8 mouse cellular contexts compared by ENCODE assay signal in genomic region chr4:98925250-98925781, GRCm38 (mm10). TPM values are rescaled to one million over a fixed set of nuclear protein-coding genes. Genes with fewer than 3 reads are reported as not detected.
DNase-seq lines count a peak whose midpoint lies in the region; ATAC-seq and TF ChIP-seq lines count a peak whose summit lies in the region.

No protein-coding gene starts in this region.

- no peak for DNase-seq in heart, postnatal 25 days (ENCODE audit: low spot score)
- DNase-seq in forebrain, postnatal 0 days = no peak
- no peak for DNase-seq in layer of hippocampus, postnatal 25 days (ENCODE audit: extremely low spot score in 1 of 2, low spot score in 1 of 2)
- no peak for DNase-seq in left cerebral cortex, postnatal 10 days (ENCODE audit: extremely low spot score in 1 of 2, low spot score in 2 of 2)
- DNase-seq in thymus, postnatal 14 days = no peak

- WGBS in heart, embryonic 11.5 days (ENCODE audit: insufficient replicate concordance) = 27% methylated on average over 6 of the region's 6 CpGs
- 14% methylated on average over 6 of the region's 6 CpGs for WGBS in forebrain, postnatal 0 days
- 17% methylated on average over 6 of the region's 6 CpGs for WGBS in macrophage (ENCODE audit: missing documents)

- no peak for ATAC-seq in heart, embryonic 11.5 days (replicated peaks; ENCODE audit: insufficient number of reproducible peaks, low FRiP score, low TSS enrichment)
- ATAC-seq in forebrain, postnatal 0 days = no peak

- no peaks in the 10 kb centered on the region for H3K27me3 ChIP-seq in heart, embryonic 11.5 days (ENCODE audit: control insufficient read depth, insufficient read depth, low read length)
- no peaks in the 10 kb centered on the region for H3K27me3 ChIP-seq in C2C12 (ENCODE audit: control insufficient read depth, insufficient read depth, insufficient read length)
- no peaks in the 10 kb centered on the region for H3K27me3 ChIP-seq in forebrain, postnatal 0 days (ENCODE audit: insufficient read depth, low read length)

- peaks cover 12% of the 10 kb centered on the region for H3K4me1 ChIP-seq in heart, embryonic 11.5 days (ENCODE audit: control insufficient read depth, insufficient read depth, low read length)
- peaks cover 9% of the 10 kb centered on the region; the same call in 1 of the 2 replicates for H3K4me1 ChIP-seq in forebrain, postnatal 0 days (ENCODE audit: insufficient read depth)

- peak overlapping the region; percentile 58 for H3ac ChIP-seq in C2C12 (ENCODE audit: control insufficient read depth, insufficient read length, low read depth)

- peak overlapping the region; percentile 67 for H3K9ac ChIP-seq in heart, embryonic 11.5 days (ENCODE audit: low read depth, low read length)
- H3K9ac ChIP-seq in forebrain, postnatal 0 days = no peak overlapping the region

- peak overlapping the region; percentile 90 for H3K4me2 ChIP-seq in heart, embryonic 11.5 days
- peak overlapping the region; percentile 85; the same call in 1 of the 2 replicates for H3K4me2 ChIP-seq in forebrain, postnatal 0 days (ENCODE audit: low read depth)

- H3K79me3 ChIP-seq in C2C12 (ENCODE audit: low read depth) = peaks cover 53% of the 10 kb centered on the region

- intact Hi-C loops in heart, postnatal 25 days (cut with DNase I) = no loop called here
- intact Hi-C loops in left cerebral cortex, postnatal 10 days (cut with DNase I) = no loop called here

- no peaks in the 10 kb centered on the region for H3K9me3 ChIP-seq in heart, embryonic 11.5 days (replicated peaks; ENCODE audit: control insufficient read depth, low read length)
- no peaks in the 10 kb centered on the region for H3K9me3 ChIP-seq in forebrain, postnatal 0 days (ENCODE audit: low read length)

- peaks cover 66% of the 10 kb centered on the region for H3K79me2 ChIP-seq in C2C12 (ENCODE audit: control insufficient read depth, insufficient read depth)
- H3K79me2 ChIP-seq in macrophage (ENCODE audit: inconsistent target) = peaks cover 61% of the 10 kb centered on the region

- H3K36me3 ChIP-seq in heart, embryonic 11.5 days (ENCODE audit: control insufficient read depth, insufficient read depth, low read length) = peaks cover 4% of the 10 kb centered on the region
- H3K36me3 ChIP-seq in C2C12 (ENCODE audit: control insufficient read depth, insufficient read depth) = peaks cover 28% of the 10 kb centered on the region
- H3K36me3 ChIP-seq in forebrain, postnatal 0 days (ENCODE audit: insufficient read depth) = peaks cover 3% of the 10 kb centered on the region; the same call in 1 of the 2 replicates
- H3K36me3 ChIP-seq in macrophage (ENCODE audit: inconsistent target) = no peaks in the 10 kb centered on the region

- H3K27ac ChIP-seq in heart, embryonic 11.5 days (ENCODE audit: low read depth, low read length) = no peak overlapping the region
- no peak overlapping the region for H3K27ac ChIP-seq in forebrain, postnatal 0 days (ENCODE audit: low read depth, low read length)
- 0 out of 2 replicates have a peak overlapping the region, but pooled peaks have one; percentile 41 for H3K27ac ChIP-seq in macrophage

- TF ChIP-seq CTCF in C2C12 (IDR thresholded peaks at IDR 0.05; ENCODE audit: control insufficient read depth, insufficient read depth, insufficient read length) = no peak
- no peak for TF ChIP-seq CTCF in forebrain, postnatal 0 days (IDR thresholded peaks at IDR 0.05; ENCODE audit: low read depth)

- H3K4me3 ChIP-seq in heart, embryonic 11.5 days (ENCODE audit: low read depth, low read length) = peak overlapping the region; percentile 87
- peak overlapping the region; percentile 82 for H3K4me3 ChIP-seq in C2C12 (ENCODE audit: insufficient read depth, poor library complexity, severe bottlenecking)
- H3K4me3 ChIP-seq in forebrain, postnatal 0 days (ENCODE audit: low read depth, low read length) = no peak overlapping the region
- peak overlapping the region; percentile 76 for H3K4me3 ChIP-seq in macrophage (ENCODE audit: inconsistent target)

TF ChIP-seq in C2C12, 6 proteins besides CTCF, POLR2A, EP300 and RAD21:
- no peak for TF ChIP-seq USF1 (IDR thresholded peaks at IDR 0.05; ENCODE audit: low read depth)
- no peak for TF ChIP-seq MAX (IDR thresholded peaks at IDR 0.05)
- no peak for TF ChIP-seq CEBPB (IDR thresholded peaks at IDR 0.05; ENCODE audit: low read depth)
- no peak for TF ChIP-seq MYOD1 (IDR thresholded peaks at IDR 0.05; ENCODE audit: control insufficient read depth, insufficient read length, low read depth)

RNA-seq across cellular contexts. Expression of gene Usp1, which starts 1.7 kb away (rescaled TPM):
- 54.4 and 55.8 TPM in 2 replicates for polyA plus RNA-seq in heart, embryonic 11.5 days (2014; fragmentation: Nextera tagmentation; extraction: Ambion mirVana)
- 10 to 100 TPM; 13.4 to 15.4 TPM for total RNA-seq in heart, postnatal 25 days (2021)
- polyA plus RNA-seq in C2C12 (2012; fragmentation: generic; extraction: Trizol) = 28.6 TPM
- 16.6 and 32.3 TPM in 2 replicates for total RNA-seq in forebrain, postnatal 0 days (2014; rRNA removed)
- 34.1 and 35.2 TPM in 2 replicates for polyA plus RNA-seq in forebrain, postnatal 0 days (2015; fragmentation: Nextera tagmentation; extraction: Ambion mirVana)
- 10 to 100 TPM in 10 of 26 experiments, 1 to 10 TPM in 16; 1.8 to 24.0 (median 8.8) TPM for total RNA-seq in macrophage (2018; cell fraction: chromatin; rRNA removed)
- 10 to 100 TPM; 10.6 to 29.0 (median 21.1) TPM for total RNA-seq in macrophage (2018; cell fraction: cytosol; rRNA removed)
- total RNA-seq in macrophage (2018; cell fraction: nucleus; rRNA removed) = 10 to 100 TPM in 20 of 26 experiments, 1 to 10 TPM in 6; 4.6 to 40.4 (median 15.8) TPM
- polyA plus RNA-seq in macrophage (2018) = 15.0 to 35.3 TPM (median 29.0 TPM) in 3 replicates
- total RNA-seq in layer of hippocampus, postnatal 25 days (2021) = 10 to 100 TPM; 26.8 to 27.2 TPM
- total RNA-seq in left cerebral cortex, postnatal 10 days (2021) = 10 to 100 TPM; 14.6 to 14.7 TPM
